Mouse (Mus musculus): ENCODE results near the gene Szt2. TPM values are rescaled to one million over a fixed set of nuclear protein-coding genes. Genes with fewer than 3 reads are reported as not detected.
A peak's percentile ranks its signal among the peaks of the same experiment; 100 is the strongest.

Szt2 gene
- polyA plus RNA-seq, 1 experiment from 2014 or later, result 13.6 TPM

DNA sequence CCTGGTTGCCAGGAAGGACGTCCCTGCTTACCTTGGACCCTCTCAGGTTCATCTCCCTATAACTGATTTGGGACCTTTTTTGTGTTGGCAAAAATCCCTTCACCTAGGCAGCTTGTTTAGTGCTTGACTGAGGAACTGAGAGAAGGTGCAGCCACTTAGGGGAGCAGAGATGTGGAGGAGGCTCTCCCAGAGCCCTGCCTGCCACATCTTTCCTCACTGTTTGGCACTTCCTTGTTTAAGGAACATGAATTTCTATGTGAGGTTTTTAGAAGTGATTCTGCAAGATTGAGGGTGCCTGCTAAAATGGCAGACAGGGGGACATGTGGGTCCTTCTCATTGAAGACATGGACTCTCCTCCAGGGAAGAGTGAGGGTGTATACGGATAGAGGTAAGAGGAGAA is 58.2 kb downstream of the Szt2 start:
- 80% methylated on average over 2 of the region's 2 CpGs for WGBS
- no peaks in the 10 kb centered on the region for H3K27me3 ChIP-seq
- no peak overlapping the region for H3K4me2 ChIP-seq (replicated peaks)
- no peak overlapping the region for H3K27ac ChIP-seq (replicated peaks)
- no peak for ATAC-seq (ENCODE audit: low FRiP score, low read depth)
- H3K9me3 ChIP-seq, result no peaks in the 10 kb centered on the region
- no peaks in the 10 kb centered on the region for H3K4me1 ChIP-seq
- H3K36me3 ChIP-seq, result no peaks in the 10 kb centered on the region
- H3K9ac ChIP-seq (replicated peaks), result no peak overlapping the region
- no peak overlapping the region for H3K4me3 ChIP-seq

DNA sequence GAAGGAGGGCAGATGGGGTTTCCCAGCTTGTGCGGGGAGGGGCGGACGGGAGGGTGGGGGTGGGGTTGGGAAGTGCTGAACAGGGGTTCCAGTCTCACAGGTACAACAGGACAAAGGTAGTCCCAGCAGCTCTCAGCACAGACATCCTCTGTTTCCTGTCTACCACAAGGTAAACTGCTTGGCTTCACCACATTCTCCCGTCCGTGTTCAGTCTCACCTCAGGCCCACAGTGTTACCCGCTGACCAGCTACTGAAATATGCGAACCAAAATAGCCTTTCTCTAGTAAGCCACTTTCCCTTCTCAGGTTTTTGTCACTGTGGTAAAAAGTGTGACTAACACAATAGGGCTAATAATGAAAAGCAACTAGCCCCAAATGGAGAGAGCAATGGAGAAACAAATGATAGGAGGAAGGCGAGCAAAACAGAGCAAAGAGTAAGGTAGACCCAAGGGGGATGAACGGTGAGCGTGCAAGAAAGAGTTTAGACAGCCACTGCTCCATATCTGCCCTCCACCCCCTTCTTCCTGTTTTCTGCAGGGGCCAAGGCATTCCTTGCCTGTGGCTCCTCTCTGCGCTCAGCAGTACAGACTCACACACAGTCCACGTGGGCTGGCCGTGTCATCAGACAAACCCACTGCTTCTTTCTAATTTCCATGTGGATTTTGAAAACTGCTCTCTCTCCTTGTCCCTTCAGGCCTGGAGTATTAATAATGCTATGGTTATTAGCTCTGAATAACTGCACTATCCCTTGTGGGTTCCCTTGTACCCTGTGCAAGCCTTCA is 61.4 kb downstream of the Szt2 start:
- 70% methylated on average over 13 of the region's 13 CpGs for WGBS

DNA sequence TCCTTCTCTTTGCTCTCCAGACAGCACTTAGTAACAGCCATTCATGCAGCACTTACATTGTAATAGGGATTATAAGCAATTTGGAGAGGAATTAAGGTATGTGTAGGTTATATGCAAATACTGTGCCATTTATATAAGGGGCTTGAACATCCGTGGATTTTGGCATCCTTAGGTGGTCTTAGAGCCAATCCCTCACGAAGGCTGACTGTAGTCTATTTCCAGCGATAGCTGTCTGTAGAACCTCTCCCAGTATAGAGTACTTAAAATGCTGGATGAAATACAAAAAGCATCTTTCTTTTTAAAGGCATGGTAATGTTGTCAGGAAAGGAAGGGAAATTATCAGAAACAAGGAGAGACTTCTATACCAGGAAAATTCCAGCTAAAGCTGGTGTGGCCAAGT is 67.6 kb downstream of the Szt2 start:
- H3K4me2 ChIP-seq (replicated peaks), result no peak overlapping the region
- H3K4me1 ChIP-seq, result no peaks in the 10 kb centered on the region
- WGBS, result 76% methylated on average over 3 of the region's 3 CpGs
- H3K9me3 ChIP-seq, result no peaks in the 10 kb centered on the region
- no peaks in the 10 kb centered on the region for H3K36me3 ChIP-seq
- H3K27me3 ChIP-seq, result no peaks in the 10 kb centered on the region
- no peak overlapping the region for H3K4me3 ChIP-seq
- no peak overlapping the region for H3K9ac ChIP-seq (replicated peaks)
- no peak for ATAC-seq (ENCODE audit: low FRiP score, low read depth)
- no peak overlapping the region for H3K27ac ChIP-seq (replicated peaks)

More for the DNA sequence above, 61.4 kb downstream of the Szt2 start:
- Histone ChIP-seq H3K27ac (replicated peaks) (no peak overlapping the region), H3K9ac (replicated peaks) (no peak overlapping the region), H3K36me3 (no peaks in the 10 kb centered on the region), H3K4me3 (no peak overlapping the region), H3K4me1 (no peaks in the 10 kb centered on the region), H3K9me3 (no peaks in the 10 kb centered on the region), H3K27me3 (no peaks in the 10 kb centered on the region), H3K4me2 (replicated peaks) (no peak overlapping the region)
- ATAC-seq (ENCODE audit: low FRiP score, low read depth), result no peak

DNA sequence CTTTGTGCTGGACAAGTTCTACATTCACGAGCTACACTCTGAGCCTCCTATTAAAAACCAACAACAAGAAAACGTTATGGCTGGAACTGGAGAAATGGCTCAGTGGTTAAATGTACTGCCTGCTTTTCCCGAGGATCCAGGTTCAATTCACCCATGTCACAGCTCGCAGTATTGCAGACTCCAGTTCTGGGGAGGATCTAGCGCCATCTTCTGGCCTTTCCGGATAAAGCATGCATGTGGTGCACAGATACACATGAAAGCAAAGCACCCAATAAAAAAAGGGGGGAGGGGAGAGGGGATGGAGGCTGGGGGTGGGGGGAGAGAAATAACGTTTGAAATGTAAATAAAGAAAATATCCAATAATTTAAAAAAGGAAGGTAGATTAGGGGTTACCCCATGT is 72.4 kb downstream of the Szt2 start:
- no peaks in the 10 kb centered on the region for H3K9me3 ChIP-seq
- WGBS, result 11% methylated on average over 7 of the region's 7 CpGs
- no peaks in the 10 kb centered on the region for H3K4me1 ChIP-seq
- no peak for ATAC-seq (ENCODE audit: low FRiP score, low read depth)
- H3K36me3 ChIP-seq, result no peaks in the 10 kb centered on the region
- no peak overlapping the region for H3K9ac ChIP-seq (replicated peaks)
- H3K27ac ChIP-seq (replicated peaks), result no peak overlapping the region
- no peak overlapping the region for H3K4me2 ChIP-seq (replicated peaks)
- no peak overlapping the region for H3K4me3 ChIP-seq
- no peaks in the 10 kb centered on the region for H3K27me3 ChIP-seq

DNA sequence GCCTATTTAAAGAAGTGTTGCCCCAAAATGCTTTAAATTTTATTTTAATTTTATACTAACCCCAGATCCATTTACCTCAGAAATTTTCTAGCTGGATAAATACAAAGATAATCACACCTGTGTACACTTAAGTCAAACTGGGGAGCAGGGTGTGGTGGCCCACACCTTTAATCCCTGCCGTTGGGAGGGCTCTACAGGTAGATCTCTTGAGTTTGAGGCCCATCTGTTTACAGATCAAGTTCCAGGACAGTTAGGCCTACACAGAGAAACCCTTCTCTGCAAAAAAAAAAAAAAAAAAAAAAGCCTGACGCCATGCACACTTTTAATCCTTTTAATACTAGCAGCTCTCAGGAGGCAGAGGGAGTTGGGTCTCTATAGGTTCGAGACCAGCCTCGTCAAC is 73.1 kb downstream of the Szt2 start:
- ATAC-seq (ENCODE audit: low FRiP score, low read depth), result no peak
- H3K4me2 ChIP-seq (replicated peaks), result no peak overlapping the region

DNA sequence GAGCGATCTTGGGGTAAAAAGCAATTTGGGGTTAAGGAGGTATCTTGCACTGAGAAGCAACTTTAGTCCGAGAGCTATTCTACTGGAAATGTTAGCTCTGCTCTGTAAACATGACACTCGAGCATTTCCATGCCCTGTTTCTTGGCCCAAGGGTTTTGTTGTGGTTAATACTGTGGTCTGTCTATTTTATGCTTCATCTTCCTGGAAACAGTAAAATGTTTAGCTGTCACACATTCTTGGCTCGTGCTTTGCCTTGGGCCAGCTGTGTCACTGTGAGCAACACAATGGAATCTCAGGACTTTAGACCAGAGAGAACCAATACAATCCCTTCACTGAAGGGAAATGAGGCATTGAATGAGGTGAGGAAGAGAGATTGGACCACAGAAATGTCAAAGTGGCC is 77.3 kb downstream of the Szt2 start:
- H3K27me3 ChIP-seq, result no peaks in the 10 kb centered on the region
- H3K9ac ChIP-seq (replicated peaks), result no peak overlapping the region
- H3K4me3 ChIP-seq, result no peak overlapping the region
- no peak overlapping the region for H3K27ac ChIP-seq (replicated peaks)
- H3K36me3 ChIP-seq, result no peaks in the 10 kb centered on the region
- no peaks in the 10 kb centered on the region for H3K4me1 ChIP-seq
- H3K9me3 ChIP-seq, result no peaks in the 10 kb centered on the region
- WGBS, result 59% methylated on average over 4 of the region's 4 CpGs
- no peak for ATAC-seq (ENCODE audit: low FRiP score, low read depth)
- no peak overlapping the region for H3K4me2 ChIP-seq (replicated peaks)

More for the DNA sequence above, 73.1 kb downstream of the Szt2 start:
- no peaks in the 10 kb centered on the region for H3K9me3 ChIP-seq
- no peaks in the 10 kb centered on the region for H3K36me3 ChIP-seq
- no peaks in the 10 kb centered on the region for H3K4me1 ChIP-seq
- 83% methylated on average over 4 of the region's 4 CpGs for WGBS
- no peak overlapping the region for H3K27ac ChIP-seq (replicated peaks)
- no peak overlapping the region for H3K4me3 ChIP-seq
- H3K9ac ChIP-seq (replicated peaks), result no peak overlapping the region
- H3K27me3 ChIP-seq, result no peaks in the 10 kb centered on the region

DNA sequence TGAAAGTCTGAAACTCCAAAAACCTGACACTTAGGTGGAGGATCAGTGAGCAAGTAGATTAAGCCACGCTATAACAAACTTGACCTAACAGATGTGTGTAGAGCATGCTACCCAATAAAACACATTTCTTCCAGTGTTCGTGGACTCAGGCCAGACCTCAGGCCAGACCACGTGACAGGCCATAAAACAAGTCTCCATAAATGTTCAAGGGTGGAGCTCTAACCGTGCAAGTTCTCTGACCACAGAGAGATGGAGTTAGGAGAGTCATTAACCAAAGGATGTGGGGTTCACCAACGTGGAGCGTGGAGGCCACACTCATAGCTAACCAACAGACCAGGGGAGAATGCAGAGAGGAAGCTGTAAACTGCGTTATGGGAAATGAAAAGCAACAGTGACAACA is 82.6 kb downstream of the Szt2 start:
- Histone ChIP-seq H3K36me3 (no peaks in the 10 kb centered on the region), H3K27ac (replicated peaks) (no peak overlapping the region), H3K27me3 (no peaks in the 10 kb centered on the region), H3K9ac (replicated peaks) (no peak overlapping the region), H3K4me3 (no peak overlapping the region), H3K4me1 (no peaks in the 10 kb centered on the region), H3K4me2 (replicated peaks) (no peak overlapping the region), H3K9me3 (no peaks in the 10 kb centered on the region)
- 79% methylated on average over 7 of the region's 7 CpGs for WGBS
- ATAC-seq (ENCODE audit: low FRiP score, low read depth), result no peak

DNA sequence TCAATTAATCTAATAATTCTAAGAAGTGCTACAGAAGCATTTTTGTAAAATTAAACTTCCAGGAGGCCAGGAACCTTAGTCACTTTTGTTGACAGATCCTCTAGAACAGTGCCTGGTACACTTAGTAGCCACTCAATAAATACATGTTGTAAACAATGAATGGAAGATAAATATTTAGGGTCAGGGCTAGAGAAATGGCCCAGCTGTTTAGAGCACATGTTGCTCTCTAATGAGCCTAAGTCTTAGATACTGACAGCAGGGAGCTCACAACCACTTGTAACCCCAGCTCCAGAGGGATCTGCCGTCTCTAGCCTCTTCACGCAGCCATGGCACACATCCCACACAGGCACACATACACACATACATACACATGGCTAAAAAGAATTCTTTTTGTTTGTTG is 88.4 kb downstream of the Szt2 start:
- no peaks in the 10 kb centered on the region for H3K9me3 ChIP-seq
- no peak overlapping the region for H3K27ac ChIP-seq (replicated peaks)
- WGBS, result 73% methylated on average over 2 of the region's 2 CpGs
- no peak overlapping the region for H3K4me2 ChIP-seq (replicated peaks)
- peaks cover 7% of the 10 kb centered on the region; the same call in 1 of the 2 replicates for H3K4me1 ChIP-seq
- no peaks in the 10 kb centered on the region for H3K36me3 ChIP-seq
- no peak for ATAC-seq (ENCODE audit: low FRiP score, low read depth)
- H3K27me3 ChIP-seq, result no peaks in the 10 kb centered on the region
- H3K9ac ChIP-seq (replicated peaks), result no peak overlapping the region
- no peak overlapping the region for H3K4me3 ChIP-seq

DNA sequence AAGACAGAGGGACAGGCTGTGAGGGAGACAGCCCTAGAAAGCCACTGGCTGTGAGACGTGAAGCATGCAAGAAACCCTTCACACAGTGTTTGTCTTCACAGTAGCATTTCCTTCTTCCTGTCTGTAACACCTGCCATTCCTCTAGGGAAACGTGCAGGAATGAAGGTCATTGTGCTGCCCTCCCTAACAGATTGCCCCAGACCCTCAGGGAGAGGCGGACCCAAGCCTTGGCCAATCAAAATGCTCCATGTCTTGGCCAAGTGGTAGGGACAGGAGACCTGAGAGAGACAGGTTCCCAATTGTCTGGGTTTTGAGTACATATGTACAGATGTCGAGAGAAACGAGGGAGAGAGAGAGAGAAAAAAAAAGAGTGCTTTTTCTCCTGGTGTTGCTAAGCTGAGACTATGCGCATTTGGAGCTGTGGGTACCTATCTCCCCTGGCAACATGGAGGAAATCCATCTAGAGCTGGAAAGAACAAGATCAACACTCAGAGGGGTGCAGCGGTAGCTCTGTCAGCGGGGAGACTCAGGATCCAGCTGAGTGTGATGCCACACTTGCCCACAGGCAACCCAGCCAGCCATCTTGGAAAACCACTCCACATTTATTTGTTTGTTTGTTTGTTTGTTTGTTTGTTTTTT is 89.2 kb downstream of the Szt2 start:
- Histone ChIP-seq H3K4me2 (replicated peaks) (peak overlapping the region; percentile 27), H3K36me3 (no peaks in the 10 kb centered on the region), H3K27me3 (no peaks in the 10 kb centered on the region), H3K4me1 (peaks cover 7% of the 10 kb centered on the region; the same call in 1 of the 2 replicates), H3K9me3 (no peaks in the 10 kb centered on the region), H3K4me3 (no peak overlapping the region), H3K9ac (replicated peaks) (no peak overlapping the region), H3K27ac (replicated peaks) (no peak overlapping the region)
- 40% methylated on average over 8 of the region's 8 CpGs for WGBS
- ATAC-seq (ENCODE audit: low FRiP score, low read depth), result no peak

DNA sequence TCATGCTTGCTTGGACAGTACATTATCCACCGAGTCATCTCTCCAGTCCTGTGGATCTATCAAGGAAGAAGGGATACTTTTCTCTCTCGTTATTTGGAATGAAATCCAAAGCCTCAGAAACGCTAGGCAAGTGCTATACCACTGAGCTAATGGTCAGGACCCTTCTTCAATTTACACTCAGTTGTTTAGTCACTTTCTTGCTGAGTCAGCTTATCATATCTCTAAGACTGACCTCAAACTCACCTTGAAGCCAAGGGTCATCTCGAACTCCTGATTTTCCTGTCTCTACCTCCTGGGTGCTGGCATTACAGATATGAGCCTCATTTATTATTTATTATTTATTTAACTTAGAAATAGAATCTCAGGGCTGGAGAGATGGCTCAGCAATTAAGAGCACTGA is 92.4 kb downstream of the Szt2 start:
- Histone ChIP-seq H3K4me1 (peaks cover 7% of the 10 kb centered on the region; the same call in 1 of the 2 replicates), H3K4me3 (no peak overlapping the region), H3K36me3 (no peaks in the 10 kb centered on the region), H3K9ac (replicated peaks) (no peak overlapping the region), H3K27me3 (no peaks in the 10 kb centered on the region), H3K9me3 (no peaks in the 10 kb centered on the region), H3K27ac (replicated peaks) (no peak overlapping the region), H3K4me2 (replicated peaks) (no peak overlapping the region)
- no peak for ATAC-seq (ENCODE audit: low FRiP score, low read depth)
- WGBS, result 84% methylated on average over 4 of the region's 4 CpGs

DNA sequence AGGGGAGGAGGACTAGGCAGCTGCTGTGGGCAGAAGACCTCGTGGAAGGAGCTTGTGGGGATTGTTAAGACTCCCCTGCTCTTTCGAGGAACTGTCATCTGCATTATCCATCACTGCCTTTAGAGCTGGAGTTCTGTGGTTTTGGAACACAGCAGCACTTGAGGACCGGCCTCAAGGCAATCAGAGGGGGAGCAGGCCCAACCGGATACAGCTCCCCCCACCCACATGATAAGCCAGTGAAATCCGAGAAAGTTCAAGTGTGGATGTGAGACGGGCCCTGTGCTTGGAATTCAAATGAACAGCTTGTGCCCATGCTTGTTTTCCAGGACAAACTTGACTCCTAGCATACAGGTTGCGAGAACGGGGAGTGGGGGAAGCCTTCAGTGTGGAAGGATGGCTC is 93.8 kb downstream of the Szt2 start:
- H3K4me1 ChIP-seq, result peaks cover 7% of the 10 kb centered on the region; the same call in 1 of the 2 replicates

More for the DNA sequence above, 93.8 kb downstream of the Szt2 start:
- Histone ChIP-seq H3K4me3 (no peak overlapping the region), H3K36me3 (no peaks in the 10 kb centered on the region), H3K9me3 (no peaks in the 10 kb centered on the region), H3K27ac (replicated peaks) (no peak overlapping the region), H3K27me3 (no peaks in the 10 kb centered on the region), H3K9ac (replicated peaks) (no peak overlapping the region), H3K4me2 (replicated peaks) (no peak overlapping the region)
- ATAC-seq (ENCODE audit: low FRiP score, low read depth), result no peak
- 59% methylated on average over 8 of the region's 8 CpGs for WGBS
